Mouse (Mus musculus) lung, adult 2 months (tissue): ENCODE results near the gene Lrig3.

Experiments
- CTCF ChIP-seq: fragments of 200-500 bp; IDR thresholded peaks from 2 replicates; pipeline ENCODE4 v1.5.1; 2011; ENCODE audit warnings: mild to moderate bottlenecking, low read length, control low read depth; ENCODE audit not compliant: insufficient read depth
- POLR2A ChIP-seq: fragments of 200-500 bp; IDR thresholded peaks from 2 replicates; pipeline ENCODE4 v1.6.1; 2011; ENCODE audit warnings: low read depth, mild to moderate bottlenecking, control low read depth, low read length, borderline replicate concordance; ENCODE audit errors: extremely low read depth

DNA sequence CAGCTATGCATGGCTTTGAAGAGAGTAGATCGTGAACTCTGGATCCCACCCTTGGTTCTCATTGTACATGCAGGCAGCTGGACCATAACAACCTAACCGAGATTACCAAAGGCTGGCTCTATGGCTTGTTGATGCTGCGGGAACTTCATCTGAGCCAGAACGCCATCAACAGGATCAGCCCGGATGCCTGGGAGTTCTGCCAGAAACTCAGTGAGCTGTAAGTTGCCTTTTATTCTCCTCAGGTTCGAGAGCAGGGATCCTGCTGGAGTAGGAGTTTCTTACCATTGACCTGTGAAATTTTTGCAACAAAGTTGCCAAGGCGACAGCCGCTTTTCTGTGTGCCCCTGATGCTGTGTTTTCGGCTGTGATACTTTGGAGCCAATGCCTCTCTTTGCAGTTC lies 31.0 kb downstream of the Lrig3 start:
- no peak for TF ChIP-seq CTCF
- no peak for TF ChIP-seq POLR2A
